13 mouse cellular contexts compared by ENCODE assay signal in the genomic region with DNA sequence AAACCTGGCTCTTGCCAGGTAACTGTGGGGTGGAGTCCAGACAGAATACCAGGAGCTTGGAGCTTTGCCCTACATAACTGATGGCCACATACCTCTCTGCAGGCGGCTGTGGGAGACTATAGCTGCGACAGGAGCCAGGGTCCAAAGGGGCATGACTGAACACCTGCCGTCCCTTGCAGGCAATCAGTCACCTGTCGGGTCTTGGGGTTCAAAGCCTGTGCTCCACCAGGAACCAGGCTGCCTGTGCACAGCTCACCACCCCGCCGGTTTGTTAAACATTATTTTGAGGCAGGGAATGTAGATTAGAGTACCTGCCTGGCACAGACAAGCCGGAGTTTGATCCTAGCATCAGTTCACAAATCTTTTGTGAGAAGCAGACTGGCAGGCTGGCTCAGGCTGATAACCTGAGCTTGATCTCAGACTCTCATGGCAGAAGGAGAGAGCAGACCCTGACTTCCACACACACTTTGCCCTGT.
DNase-seq lines count a peak whose midpoint lies in the region; ATAC-seq and TF ChIP-seq lines count a peak whose summit lies in the region.
"Had no signal": no experiment of that assay in that cellular context is flagged by ENCODE, and none has a peak within 500 bp of the region (broad histone marks: within the 10 kb centered on the region; RNA-seq: fewer than 3 reads in every experiment).

No protein-coding gene starts in this region.

- H3K4me1 ChIP-seq in midbrain, embryonic 15.5 days = no peaks in the 10 kb centered on the region
- H3K4me1 ChIP-seq in midbrain, postnatal 0 days (ENCODE audit: insufficient read depth, low read length) = no peaks in the 10 kb centered on the region
- H3K4me1 ChIP-seq in intestine, embryonic 16.5 days (ENCODE audit: control insufficient read depth, insufficient read depth, low read length) = no peaks in the 10 kb centered on the region
- H3K4me1 ChIP-seq in stomach, embryonic 16.5 days (ENCODE audit: control insufficient read depth, insufficient read depth, low read length) = no peaks in the 10 kb centered on the region

- 88% methylated on average over 7 of the region's 7 CpGs for WGBS in midbrain, embryonic 15.5 days
- 95% methylated on average over 7 of the region's 7 CpGs for WGBS in midbrain, postnatal 0 days
- WGBS in intestine, embryonic 16.5 days = 61% methylated on average over 7 of the region's 7 CpGs
- 54% methylated on average over 7 of the region's 7 CpGs for WGBS in stomach, embryonic 16.5 days

- H3K36me3 ChIP-seq in midbrain, embryonic 15.5 days (replicated peaks) = no peaks in the 10 kb centered on the region
- no peaks in the 10 kb centered on the region for H3K36me3 ChIP-seq in midbrain, postnatal 0 days (ENCODE audit: insufficient read depth, low read length)
- no peaks in the 10 kb centered on the region for H3K36me3 ChIP-seq in intestine, embryonic 16.5 days (ENCODE audit: control insufficient read depth, insufficient read depth, low read length)
- no peaks in the 10 kb centered on the region for H3K36me3 ChIP-seq in stomach, embryonic 16.5 days (ENCODE audit: control insufficient read depth, insufficient read depth, low read length)

- no peaks in the 10 kb centered on the region for H3K9me3 ChIP-seq in midbrain, embryonic 15.5 days
- no peaks in the 10 kb centered on the region for H3K9me3 ChIP-seq in midbrain, postnatal 0 days (ENCODE audit: low read length)
- H3K9me3 ChIP-seq in intestine, embryonic 16.5 days (ENCODE audit: control insufficient read depth, low read length) = no peaks in the 10 kb centered on the region
- no peaks in the 10 kb centered on the region for H3K9me3 ChIP-seq in stomach, embryonic 16.5 days (replicated peaks; ENCODE audit: control insufficient read depth, low read length)

- no peak overlapping the region for H3K9ac ChIP-seq in midbrain, embryonic 15.5 days
- no peak overlapping the region for H3K9ac ChIP-seq in midbrain, postnatal 0 days (replicated peaks; ENCODE audit: low read length, poor library complexity, severe bottlenecking)
- no peak overlapping the region for H3K9ac ChIP-seq in intestine, embryonic 16.5 days (ENCODE audit: low read depth, low read length)
- no peak overlapping the region for H3K9ac ChIP-seq in stomach, embryonic 16.5 days (ENCODE audit: low read length)

- peak; percentile 33 for ATAC-seq in midbrain, embryonic 15.5 days (replicated peaks)
- ATAC-seq in midbrain, postnatal 0 days (ENCODE audit: low FRiP score) = no peak
- peak; percentile 94 for ATAC-seq in intestine, embryonic 16.5 days
- ATAC-seq in stomach, embryonic 16.5 days (ENCODE audit: insufficient read depth, low FRiP score) = peak; percentile 47; the same call in 1 of the 2 replicates

- no peak for DNase-seq in midbrain, postnatal 0 days (ENCODE audit: low spot score)
- DNase-seq in kidney, postnatal 25 days = peak; percentile 5 to 41
- no peak for DNase-seq in B cell, adult 2 months
- no peak for DNase-seq in right cerebral cortex, postnatal 14 days
- no peak for DNase-seq in adrenal gland, postnatal 4 days (ENCODE audit: low spot score in 2 of 2)
- DNase-seq: adrenal gland, postnatal 10 days; gastrocnemius, postnatal 14 days; heart, postnatal 10 days; lung, postnatal 36 days had no signal

- no peak overlapping the region for H3K27ac ChIP-seq in midbrain, embryonic 15.5 days
- H3K27ac ChIP-seq in midbrain, postnatal 0 days (ENCODE audit: low read depth, low read length) = no peak overlapping the region
- no peak overlapping the region for H3K27ac ChIP-seq in intestine, embryonic 16.5 days (ENCODE audit: low read length)
- H3K27ac ChIP-seq in stomach, embryonic 16.5 days (ENCODE audit: low read length) = no peak overlapping the region

- H3K27me3 ChIP-seq in midbrain, embryonic 15.5 days (replicated peaks) = no peaks in the 10 kb centered on the region
- H3K27me3 ChIP-seq in midbrain, postnatal 0 days (ENCODE audit: insufficient read depth, low read length) = no peaks in the 10 kb centered on the region
- H3K27me3 ChIP-seq in intestine, embryonic 16.5 days (replicated peaks; ENCODE audit: control insufficient read depth, insufficient read depth, low read length) = no peaks in the 10 kb centered on the region
- no peaks in the 10 kb centered on the region for H3K27me3 ChIP-seq in stomach, embryonic 16.5 days (ENCODE audit: control insufficient read depth, insufficient read depth, low read length)

- TF ChIP-seq CTCF in midbrain, postnatal 0 days (IDR thresholded peaks at IDR 0.05) = no peak

- no peak overlapping the region for H3K4me3 ChIP-seq in midbrain, embryonic 15.5 days
- no peak overlapping the region for H3K4me3 ChIP-seq in midbrain, postnatal 0 days (ENCODE audit: low read depth, low read length)
- H3K4me3 ChIP-seq in intestine, embryonic 16.5 days (ENCODE audit: low read length) = no peak overlapping the region
- H3K4me3 ChIP-seq in stomach, embryonic 16.5 days (replicated peaks; ENCODE audit: low read length) = no peak overlapping the region
- H3K4me3 ChIP-seq: erythroblast, embryonic 14.5 days had no signal

- H3K4me2 ChIP-seq in midbrain, embryonic 15.5 days = no peak overlapping the region
- H3K4me2 ChIP-seq in midbrain, postnatal 0 days (ENCODE audit: low read depth, low read length, poor library complexity, severe bottlenecking) = no peak overlapping the region
- no peak overlapping the region for H3K4me2 ChIP-seq in intestine, embryonic 16.5 days (ENCODE audit: low read depth, low read length)
- no peak overlapping the region for H3K4me2 ChIP-seq in stomach, embryonic 16.5 days (ENCODE audit: low read depth, low read length)

Comparison
In these comparisons a context has a peak if more than half of its experiments do, and no peak if none do; other contexts are left out.
1. DNase-seq: peak in kidney, postnatal 25 days (2 of 2); none in midbrain, postnatal 0 days (single experiment), B cell, adult 2 months (0 of 2), right cerebral cortex, postnatal 14 days (single experiment) and adrenal gland, postnatal 4 days (0 of 2).